Mouse (Mus musculus) midbrain, postnatal 0 days (tissue): Measurements from ENCODE around the gene Zfp81. TPM values are rescaled to one million over a fixed set of nuclear protein-coding genes. Genes with fewer than 3 reads are reported as not detected.

ENCODE experiments used
- ATAC-seq: fragments of 200-750 bp; cut with Nextera tagmentation; 2 replicates; pipeline ENCODE4 v1.8.0; 2017; ENCODE audit warnings: moderate number of reproducible peaks, mild to moderate bottlenecking, moderate TSS enrichment, moderate library complexity; ENCODE audit not compliant: low FRiP score
- DNase-seq: peaks from one replicate; pipeline ENCODE4 v3.0.0-alpha.2; 2015; ENCODE audit warnings: low spot score
- H3K27ac ChIP-seq: fragments of 300-500 bp; sonication (generic); 2 replicates; pipeline ENCODE4 v1.5.1; 2014; ENCODE audit warnings: low read depth, mild to moderate bottlenecking, low read length, mixed read lengths
- H3K27me3 ChIP-seq: fragments of 300-500 bp; sonication (generic); 2 replicates; pipeline ENCODE4 v1.6.1; 2014; ENCODE audit warnings: low read length, control low read depth, mixed read lengths; ENCODE audit not compliant: insufficient read depth
- H3K36me3 ChIP-seq: fragments of 300-500 bp; sonication (generic); 2 replicates; pipeline ENCODE4 v1.6.1; 2014; ENCODE audit warnings: low read length, control low read depth, mixed read lengths; ENCODE audit not compliant: insufficient read depth
- H3K4me1 ChIP-seq: fragments of 300-500 bp; sonication (generic); 2 replicates; pipeline ENCODE4 v1.6.1; 2014; ENCODE audit warnings: mild to moderate bottlenecking, control low read depth, antibody characterized with exemption, low read length, mixed read lengths; ENCODE audit not compliant: insufficient read depth
- H3K4me2 ChIP-seq: fragments of 300-500 bp; sonication (generic); 2 replicates; pipeline ENCODE4 v1.6.1; 2014; ENCODE audit warnings: low read depth, mild to moderate bottlenecking, low read length, mixed read lengths; ENCODE audit not compliant: poor library complexity, severe bottlenecking
- H3K4me3 ChIP-seq: fragments of 300-500 bp; sonication (generic); 2 replicates; pipeline ENCODE4 v1.5.1; 2014; ENCODE audit warnings: low read depth, mild to moderate bottlenecking, low read length, moderate library complexity
- H3K9ac ChIP-seq: fragments of 300-500 bp; sonication (generic); replicated peaks from 2 replicates; pipeline ENCODE4 v1.6.1; 2014; ENCODE audit warnings: mild to moderate bottlenecking, low read length, moderate library complexity, mixed read lengths; ENCODE audit not compliant: poor library complexity, severe bottlenecking
- H3K9me3 ChIP-seq: fragments of 300-500 bp; sonication (generic); 2 replicates; pipeline ENCODE4 v1.6.1; 2016; ENCODE audit warnings: low read length, control low read depth
- CTCF ChIP-seq: IDR thresholded peaks from 2 replicates; pipeline ENCODE4 v1.5.1; 2016; ENCODE audit warnings: antibody characterized with exemption, mild to moderate bottlenecking
- WGBS: fragments of 180-500 bp; shearing (Covaris S2); extraction: QIAGEN DNeasy Blood & Tissue Kit; methylation state at CpG from one replicate; pipeline ENCODE4 v1.1.7; 2014; 5-methylcytosine and 5-hydroxymethylcytosine counted together
- polyA plus RNA-seq: library from polyadenylated mRNA; unstranded; fragments of >200 nt; fragmentation: Nextera tagmentation; extraction: Ambion mirVana; gene quantifications from 2 replicates; pipeline ENCODE4 v1.2.1, GENCODE M21; 2015
- total RNA-seq: library from RNA; depleted of rRNA; stranded (reverse); fragments of >200 nt; gene quantifications from 2 replicates; pipeline ENCODE4 v1.2.3, GENCODE M21; 2014; rRNA removed

Gene Zfp81
- total RNA-seq = 20.9 and 27.2 TPM in 2 replicates
- 14.6 and 18.1 TPM in 2 replicates for polyA plus RNA-seq

DNA sequence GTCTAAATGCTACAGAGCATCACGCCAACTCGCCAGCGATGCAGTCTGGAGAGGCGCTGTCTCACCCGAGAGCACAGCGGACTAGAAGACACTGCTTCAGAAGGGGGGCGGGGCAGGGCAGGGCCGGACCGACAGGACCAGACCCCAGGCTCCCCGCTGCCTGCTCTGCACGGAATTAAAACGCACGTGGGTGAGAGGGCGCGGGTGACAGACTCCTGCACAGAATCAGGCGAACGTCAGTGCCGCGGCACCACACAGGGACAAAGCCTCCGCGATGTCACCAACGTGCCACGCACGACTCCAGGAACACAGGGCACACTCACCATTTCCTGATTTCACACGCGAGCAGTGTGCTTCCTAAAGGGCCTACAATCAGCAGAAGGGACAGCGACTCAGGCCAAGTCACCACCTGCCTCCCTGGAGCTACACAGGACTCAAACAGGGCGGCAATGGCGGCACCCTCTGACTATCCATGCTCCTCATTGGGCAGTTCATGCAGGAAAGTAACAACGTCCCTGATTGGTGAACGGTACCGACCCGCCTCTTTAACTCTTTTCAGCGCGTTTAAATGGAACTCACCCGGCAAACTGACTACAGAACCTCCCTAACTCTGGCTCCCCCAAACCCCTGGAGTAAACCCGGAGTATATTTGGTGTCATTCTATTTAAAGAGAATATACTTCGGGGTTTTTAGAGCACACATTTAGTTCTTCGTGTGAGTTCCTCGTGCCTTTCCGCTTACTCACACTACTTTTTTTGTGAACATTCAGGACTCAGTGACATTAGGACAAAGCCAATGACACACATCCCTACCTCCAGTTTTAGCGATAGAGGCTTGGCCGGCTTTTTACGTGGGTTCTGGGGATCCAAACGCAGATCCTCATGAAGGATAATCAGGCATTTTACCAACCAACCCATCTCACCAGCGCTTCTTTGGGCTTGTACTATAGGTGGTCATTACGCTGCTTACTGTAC lies at the start of gene Zfp81:
Gene Zfp81, minus strand, starts transcription at position 468 of the 974 bp plus-strand sequence.
- H3K27me3 ChIP-seq = no peaks in the 10 kb centered on the region
- H3K4me1 ChIP-seq = no peaks in the 10 kb centered on the region
- peak; percentile 100 for ATAC-seq
- no peaks in the 10 kb centered on the region for H3K9me3 ChIP-seq
- 4% methylated on average over 47 of the region's 47 CpGs for WGBS
- DNase-seq = peak; percentile 95
- H3K36me3 ChIP-seq = no peaks in the 10 kb centered on the region
- H3K4me2 ChIP-seq = peak within 1 kb of the TSS; percentile 72
- peak within 1 kb of the TSS; percentile 94 for H3K4me3 ChIP-seq
- peak within 1 kb of the TSS; percentile 83 for H3K27ac ChIP-seq
- peak; percentile 39; the same call in 1 of the 2 replicates for TF ChIP-seq CTCF
- peak within 1 kb of the TSS; percentile 88 for H3K9ac ChIP-seq

DNA sequence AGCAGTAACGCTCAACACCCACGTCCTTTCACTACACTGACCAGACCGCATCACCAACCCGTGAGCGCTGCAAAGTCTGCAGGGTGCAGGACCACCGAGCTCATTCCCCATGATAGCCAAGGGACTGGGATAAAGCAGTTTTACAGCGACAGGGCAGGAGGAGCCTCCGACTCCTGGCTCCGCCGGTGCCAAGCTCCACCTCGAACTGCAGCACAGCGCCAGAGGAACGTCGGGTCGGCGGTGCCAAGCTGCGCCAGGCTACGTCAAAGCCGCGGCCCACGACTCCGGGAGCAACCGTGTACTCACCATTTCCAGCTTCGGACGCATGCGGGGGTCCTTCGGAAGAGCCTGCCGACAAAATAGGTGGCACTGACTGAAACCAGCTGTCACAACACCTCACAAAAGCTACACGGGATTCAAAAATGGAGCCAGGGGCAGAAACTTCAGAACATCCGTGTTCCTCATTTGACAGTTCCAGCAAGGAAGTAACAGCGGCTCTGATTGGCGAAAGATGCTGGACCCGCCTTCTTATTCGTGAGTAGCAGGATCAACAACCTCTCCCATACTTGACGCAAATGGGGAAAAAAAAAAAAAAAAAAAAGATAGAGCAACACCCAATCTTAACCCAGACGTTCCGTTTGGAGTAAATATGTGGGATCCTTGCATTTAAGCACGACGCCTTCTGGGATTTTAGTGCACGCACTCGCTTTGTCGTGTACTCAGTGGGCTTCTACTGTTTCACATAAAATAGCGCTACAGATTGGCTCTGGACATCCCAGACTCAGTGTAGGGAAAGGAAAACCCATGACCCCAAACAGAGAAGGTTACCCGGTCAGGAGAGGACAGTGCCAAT lies 35.7 kb upstream of the Zfp81 start, which contains the start of gene Zfp101:
Gene Zfp101, minus strand, starts transcription at position 460 of the 853 bp plus-strand sequence.
- Histone ChIP-seq H3K9ac (peak within 1 kb of the TSS; percentile 62), H3K27ac (peak within 1 kb of the TSS; percentile 79), H3K4me3 (peak within 1 kb of the TSS; percentile 83), H3K9me3 (no peaks in the 10 kb centered on the region), H3K36me3 (no peaks in the 10 kb centered on the region), H3K27me3 (no peaks in the 10 kb centered on the region), H3K4me1 (no peaks in the 10 kb centered on the region), H3K4me2 (peak within 1 kb of the TSS; percentile 51)
- no peak for TF ChIP-seq CTCF
- ATAC-seq = peak; percentile 99
- DNase-seq = peak; percentile 97
- WGBS = under 1% methylated on average over 44 of the region's 44 CpGs

DNA sequence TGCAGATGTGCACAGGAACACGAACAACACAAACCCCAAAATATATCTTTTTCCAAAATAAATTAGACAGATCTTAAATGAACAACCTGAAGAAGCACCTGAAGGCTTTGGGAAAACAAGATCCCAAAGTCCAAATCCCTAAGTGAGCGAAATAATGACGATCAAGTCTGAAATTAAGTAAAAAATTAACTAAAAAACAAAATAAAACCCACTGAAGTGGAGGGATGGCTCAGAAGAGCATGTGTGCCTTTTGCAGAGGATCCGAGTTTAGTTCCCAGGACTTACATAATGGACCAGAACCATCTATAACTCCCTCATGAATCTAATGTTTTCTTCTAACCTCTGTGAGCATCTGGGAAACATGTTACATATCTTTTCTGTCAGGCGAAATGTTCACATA lies 33.6 kb upstream of the Zfp81 start:
- Histone ChIP-seq H3K9me3 (no peaks in the 10 kb centered on the region), H3K36me3 (no peaks in the 10 kb centered on the region), H3K4me2 (no peak overlapping the region), H3K27ac (no peak overlapping the region), H3K4me3 (no peak overlapping the region), H3K4me1 (no peaks in the 10 kb centered on the region), H3K27me3 (no peaks in the 10 kb centered on the region), H3K9ac (no peak overlapping the region)
- WGBS = 98% methylated on average over 5 of the region's 5 CpGs
- no peak for DNase-seq
- no peak for ATAC-seq
- TF ChIP-seq CTCF = no peak

DNA sequence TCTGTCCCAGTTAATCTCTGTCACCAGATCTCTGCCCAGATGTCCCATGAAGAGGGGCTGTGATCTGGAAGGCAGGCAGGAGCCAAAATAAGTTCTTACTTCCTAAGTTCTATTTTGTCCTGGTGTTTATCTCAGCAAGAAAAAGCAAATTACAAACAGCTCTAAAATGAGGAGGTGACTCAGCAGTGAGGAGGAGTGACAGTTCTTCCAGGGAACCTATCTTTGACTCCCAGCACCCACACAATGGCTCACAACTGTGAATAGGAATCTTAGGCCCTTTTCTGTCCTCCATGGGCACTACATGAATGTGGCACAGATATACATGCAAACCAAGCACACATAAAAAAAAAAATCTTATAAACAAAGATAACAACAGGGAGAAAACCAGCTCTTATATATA lies 27.0 kb upstream of the Zfp81 start:
- no peaks in the 10 kb centered on the region for H3K4me1 ChIP-seq
- no peak overlapping the region for H3K27ac ChIP-seq
- no peak overlapping the region for H3K9ac ChIP-seq
- ATAC-seq (no peak), DNase-seq (no peak)
- H3K4me3 ChIP-seq = no peak overlapping the region
- no peak overlapping the region for H3K4me2 ChIP-seq
- H3K27me3 ChIP-seq = no peaks in the 10 kb centered on the region
- peaks cover 29% of the 10 kb centered on the region for H3K36me3 ChIP-seq
- no peaks in the 10 kb centered on the region for H3K9me3 ChIP-seq
- no peak for TF ChIP-seq CTCF

DNA sequence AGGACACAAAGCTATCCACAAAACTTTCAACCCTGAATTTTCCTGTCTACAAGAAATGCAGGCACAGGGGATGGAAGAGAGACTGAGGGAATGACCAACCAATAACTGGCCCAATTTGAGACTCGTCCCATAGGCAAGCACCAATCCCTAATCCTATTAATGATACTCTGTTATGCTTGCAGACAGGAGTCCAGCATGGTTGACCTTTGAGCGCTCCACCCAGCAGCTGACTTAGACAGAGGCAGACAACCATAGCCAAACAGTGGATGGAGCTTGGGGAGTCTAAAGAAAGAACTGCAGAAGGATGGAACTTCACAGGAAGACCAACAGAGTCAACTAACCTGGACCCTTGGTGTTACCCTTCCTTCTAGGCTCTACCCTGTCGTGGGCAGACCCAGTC lies 14.1 kb upstream of the Zfp81 start:
- H3K27ac ChIP-seq = no peak overlapping the region
- no peak overlapping the region for H3K4me3 ChIP-seq
- no peak overlapping the region for H3K4me2 ChIP-seq
- WGBS = 65% methylated on average over 3 of the region's 3 CpGs
- no peak for ATAC-seq
- no peak overlapping the region for H3K9ac ChIP-seq
- H3K36me3 ChIP-seq = no peaks in the 10 kb centered on the region
- no peaks in the 10 kb centered on the region for H3K4me1 ChIP-seq
- TF ChIP-seq CTCF = no peak
- no peaks in the 10 kb centered on the region for H3K27me3 ChIP-seq
- DNase-seq = no peak
- H3K9me3 ChIP-seq = no peaks in the 10 kb centered on the region
